Mouse (Mus musculus): ENCODE data around the gene Pced1b. TPM values are rescaled to one million over a fixed set of nuclear protein-coding genes. Genes with fewer than 3 reads are reported as not detected.

The Pced1b gene
- polyA plus RNA-seq, 1 experiment, result 5.6 TPM

DNA sequence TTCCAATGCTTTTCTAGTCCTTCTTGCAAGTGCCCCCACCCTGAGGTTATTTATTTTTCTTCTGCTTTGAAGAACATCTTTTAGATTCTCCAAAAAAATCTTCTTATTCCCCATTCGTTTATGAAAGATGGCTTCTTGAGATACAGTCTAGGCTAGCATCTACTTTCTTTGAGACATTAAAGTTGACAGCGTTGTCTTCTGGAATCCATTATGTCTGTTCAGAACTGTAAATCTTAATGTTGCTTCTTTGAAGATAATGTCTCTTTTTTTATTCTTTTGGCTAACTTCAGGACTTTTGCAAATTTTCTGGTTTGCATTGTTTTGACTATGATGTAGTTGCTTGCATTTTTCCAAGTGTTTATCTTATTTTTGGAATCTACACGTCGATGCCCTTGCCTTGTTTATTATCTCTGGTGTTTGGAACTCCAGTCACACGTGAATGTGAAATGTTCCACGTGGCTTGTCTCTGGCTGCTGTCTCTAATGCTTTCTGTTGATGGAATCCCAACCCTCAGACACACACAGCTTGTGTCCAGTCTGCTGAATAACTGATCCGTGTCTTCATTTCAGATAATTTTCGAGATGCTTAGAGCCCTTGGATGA is 20.3 kb downstream of the Pced1b start:
- H3K4me1 ChIP-seq (ENCODE audit: control insufficient read depth, insufficient read depth, insufficient read length, low read length), result no peaks in the 10 kb centered on the region
- no peaks in the 10 kb centered on the region for H3K27me3 ChIP-seq (ENCODE audit: control insufficient read depth, insufficient read depth, low read length)
- no peak overlapping the region for H3K27ac ChIP-seq (ENCODE audit: insufficient read depth, low read depth, low read length)
- no peak overlapping the region for H3K4me3 ChIP-seq (ENCODE audit: low read depth, low read length)
- 62% methylated on average over 8 of the region's 8 CpGs for WGBS
- no peaks in the 10 kb centered on the region for H3K36me3 ChIP-seq (ENCODE audit: control insufficient read depth, insufficient read depth, low read length)
- TF ChIP-seq CTCF (IDR thresholded peaks at IDR 0.05; ENCODE audit: extremely low read depth, insufficient read length, insufficient replicate concordance, low read depth, low read length) (no peak), POLR2A (IDR thresholded peaks at IDR 0.05; ENCODE audit: low read depth, low read length) (no peak)

DNA sequence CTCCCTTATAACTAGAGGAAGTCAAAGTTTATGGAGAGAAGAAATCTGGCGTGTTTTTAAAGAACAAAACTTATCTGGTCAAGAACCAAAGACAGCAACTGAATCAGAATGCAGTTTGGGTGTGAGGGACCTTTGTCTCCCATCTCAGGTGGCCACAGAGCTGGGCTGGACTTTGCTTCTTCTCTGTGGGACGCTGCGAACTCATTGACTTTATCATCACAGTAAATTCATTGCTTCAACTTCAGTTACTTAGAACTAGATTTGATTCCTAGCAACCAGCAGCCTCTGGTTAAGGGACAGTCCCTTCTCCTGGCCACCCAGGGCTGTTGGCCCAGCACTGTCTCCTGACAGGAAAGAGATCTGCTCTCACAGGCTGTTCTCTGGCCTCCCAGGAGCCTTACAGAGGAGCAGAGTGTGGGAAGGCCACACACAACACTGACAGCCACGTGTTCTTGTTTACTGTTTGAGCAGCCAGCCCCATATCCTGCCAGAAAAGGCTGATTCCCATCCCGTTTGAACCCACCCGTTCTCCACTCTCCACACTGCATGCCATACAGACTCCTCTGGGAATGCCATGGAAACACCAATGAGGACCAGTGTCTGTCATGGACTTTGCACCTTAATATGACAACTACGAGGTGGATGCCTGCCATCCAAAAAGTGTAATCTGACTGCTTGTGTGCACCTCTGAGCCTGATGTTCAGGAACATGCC is 25.2 kb downstream of the Pced1b start:
- no peaks in the 10 kb centered on the region for H3K27me3 ChIP-seq (ENCODE audit: control insufficient read depth, insufficient read depth, low read length)
- no peak overlapping the region for H3K27ac ChIP-seq (ENCODE audit: insufficient read depth, low read depth, low read length)
- H3K4me3 ChIP-seq (ENCODE audit: low read depth, low read length), result no peak overlapping the region
- no peaks in the 10 kb centered on the region for H3K36me3 ChIP-seq (ENCODE audit: control insufficient read depth, insufficient read depth, low read length)
- no peak for TF ChIP-seq CTCF (IDR thresholded peaks at IDR 0.05; ENCODE audit: extremely low read depth, insufficient read length, insufficient replicate concordance, low read depth, low read length)
- no peak for TF ChIP-seq POLR2A (IDR thresholded peaks at IDR 0.05; ENCODE audit: low read depth, low read length)
- H3K4me1 ChIP-seq (ENCODE audit: control insufficient read depth, insufficient read depth, insufficient read length, low read length), result peaks cover 3% of the 10 kb centered on the region; the same call in 1 of the 2 replicates
- 17% methylated on average over 7 of the region's 7 CpGs for WGBS

GRCm38 (mm10) chr15:97272831-97273230 is 25.9 kb downstream of the Pced1b start:
- no peak overlapping the region for H3K27ac ChIP-seq (ENCODE audit: insufficient read depth, low read depth, low read length)
- H3K36me3 ChIP-seq (ENCODE audit: control insufficient read depth, insufficient read depth, low read length), result no peaks in the 10 kb centered on the region
- no peak overlapping the region for H3K4me3 ChIP-seq (ENCODE audit: low read depth, low read length)
- no peaks in the 10 kb centered on the region for H3K27me3 ChIP-seq (ENCODE audit: control insufficient read depth, insufficient read depth, low read length)
- TF ChIP-seq POLR2A (IDR thresholded peaks at IDR 0.05; ENCODE audit: low read depth, low read length), result no peak
- H3K4me1 ChIP-seq (ENCODE audit: control insufficient read depth, insufficient read depth, insufficient read length, low read length), result peaks cover 3% of the 10 kb centered on the region; the same call in 1 of the 2 replicates
- WGBS, result 81% methylated on average over 3 of the region's 3 CpGs

GRCm38 (mm10) chr15:97275626-97276395 is 28.9 kb downstream of the Pced1b start:
- no peak overlapping the region for H3K27ac ChIP-seq (ENCODE audit: insufficient read depth, low read depth, low read length)
- no peak for TF ChIP-seq POLR2A (IDR thresholded peaks at IDR 0.05; ENCODE audit: low read depth, low read length)
- no peak for TF ChIP-seq CTCF (IDR thresholded peaks at IDR 0.05; ENCODE audit: extremely low read depth, insufficient read length, insufficient replicate concordance, low read depth, low read length)
- H3K4me3 ChIP-seq (ENCODE audit: low read depth, low read length), result no peak overlapping the region
- no peaks in the 10 kb centered on the region for H3K36me3 ChIP-seq (ENCODE audit: control insufficient read depth, insufficient read depth, low read length)
- H3K27me3 ChIP-seq (ENCODE audit: control insufficient read depth, insufficient read depth, low read length), result no peaks in the 10 kb centered on the region
- peaks cover 3% of the 10 kb centered on the region; the same call in 1 of the 2 replicates for H3K4me1 ChIP-seq (ENCODE audit: control insufficient read depth, insufficient read depth, insufficient read length, low read length)
- 83% methylated on average over 12 of the region's 12 CpGs for WGBS

GRCm38 (mm10) chr15:97276660-97277153 is 29.8 kb downstream of the Pced1b start:
- 30% methylated on average over 20 of the region's 20 CpGs for WGBS
- H3K36me3 ChIP-seq (ENCODE audit: control insufficient read depth, insufficient read depth, low read length), result no peaks in the 10 kb centered on the region
- no peak overlapping the region for H3K27ac ChIP-seq (ENCODE audit: insufficient read depth, low read depth, low read length)
- no peak for TF ChIP-seq POLR2A (IDR thresholded peaks at IDR 0.05; ENCODE audit: low read depth, low read length)
- no peak for TF ChIP-seq CTCF (IDR thresholded peaks at IDR 0.05; ENCODE audit: extremely low read depth, insufficient read length, insufficient replicate concordance, low read depth, low read length)
- no peaks in the 10 kb centered on the region for H3K27me3 ChIP-seq (ENCODE audit: control insufficient read depth, insufficient read depth, low read length)
- H3K4me3 ChIP-seq (ENCODE audit: low read depth, low read length), result no peak overlapping the region
- peaks cover 3% of the 10 kb centered on the region; the same call in 1 of the 2 replicates for H3K4me1 ChIP-seq (ENCODE audit: control insufficient read depth, insufficient read depth, insufficient read length, low read length)

GRCm38 (mm10) chr15:97277328-97277727 is 30.4 kb downstream of the Pced1b start:
- Histone ChIP-seq H3K27me3 (ENCODE audit: control insufficient read depth, insufficient read depth, low read length) (no peaks in the 10 kb centered on the region), H3K4me1 (ENCODE audit: control insufficient read depth, insufficient read depth, insufficient read length, low read length) (peaks cover 3% of the 10 kb centered on the region; the same call in 1 of the 2 replicates), H3K27ac (ENCODE audit: insufficient read depth, low read depth, low read length) (no peak overlapping the region), H3K4me3 (ENCODE audit: low read depth, low read length) (no peak overlapping the region), H3K36me3 (ENCODE audit: control insufficient read depth, insufficient read depth, low read length) (no peaks in the 10 kb centered on the region)
- 78% methylated on average over 10 of the region's 10 CpGs for WGBS
- TF ChIP-seq CTCF (IDR thresholded peaks at IDR 0.05; ENCODE audit: extremely low read depth, insufficient read length, insufficient replicate concordance, low read depth, low read length) (no peak), POLR2A (IDR thresholded peaks at IDR 0.05; ENCODE audit: low read depth, low read length) (no peak)

Measured in small intestine, adult 2 months (tissue).